Mouse (Mus musculus) mature B cell (primary cell): ENCODE measurements around the gene Rpl14.
"Not testable (repeated sequence)": the region's sequence is repeated elsewhere in the genome, so short reads cannot be mapped to it uniquely, and the experiment has no call there.

Experiments used
- in situ Hi-C: fragments of 300-500 bp; cut with MboI; formaldehyde crosslinking; loops from 2 replicates; pipeline ENCODE4 v1.14.3; 2019

Rpl14 gene

GRCm38 (mm10) chr9:120570741-120571592 lies at the start of gene Rpl14:
Rpl14 (plus strand) TSS chr9:120571444.
- in situ Hi-C loops: no loop called here

- in situ Hi-C loops: no loop called here
Observed at GRCm38 (mm10) chr9:120527270-120527669, 44.0 kb upstream of the Rpl14 start.

GRCm38 (mm10) chr9:120527919-120528318 lies 43.3 kb upstream of the Rpl14 start:
- in situ Hi-C loops: no loop called here

- in situ Hi-C loops: no loop called here
Observed at GRCm38 (mm10) chr9:120528815-120529510, 42.3 kb upstream of the Rpl14 start.

- in situ Hi-C loops: no loop called here
Observed at GRCm38 (mm10) chr9:120530471-120530870, 40.8 kb upstream of the Rpl14 start.

GRCm38 (mm10) chr9:120532062-120532461 lies 39.2 kb upstream of the Rpl14 start:
- in situ Hi-C loops: no loop called here

GRCm38 (mm10) chr9:120532691-120533090 lies 38.6 kb upstream of the Rpl14 start:
- in situ Hi-C loops: no loop called here

GRCm38 (mm10) chr9:120533446-120533950 lies 37.7 kb upstream of the Rpl14 start:
- in situ Hi-C loops: not testable (repeated sequence)

GRCm38 (mm10) chr9:120539662-120540251 lies 31.5 kb upstream of the Rpl14 start, which contains the start of gene Entpd3:
Entpd3 (plus strand) TSS chr9:120539818.
- in situ Hi-C loops: no loop called here

- in situ Hi-C loops: no loop called here
Observed at GRCm38 (mm10) chr9:120541411-120541810, 29.8 kb upstream of the Rpl14 start.

GRCm38 (mm10) chr9:120542241-120542640 lies 29.0 kb upstream of the Rpl14 start:
- in situ Hi-C loops: no loop called here

- in situ Hi-C loops: no loop called here
Observed at GRCm38 (mm10) chr9:120545994-120546393, 25.2 kb upstream of the Rpl14 start.

GRCm38 (mm10) chr9:120546482-120546881 lies 24.8 kb upstream of the Rpl14 start:
- in situ Hi-C loops: no loop called here

- in situ Hi-C loops: no loop called here
Observed at GRCm38 (mm10) chr9:120547026-120547668, 24.1 kb upstream of the Rpl14 start.

GRCm38 (mm10) chr9:120550778-120551177 lies 20.5 kb upstream of the Rpl14 start:
- in situ Hi-C loops: no loop called here

GRCm38 (mm10) chr9:120563590-120563989 lies 7.7 kb upstream of the Rpl14 start:
- in situ Hi-C loops: no loop called here

- in situ Hi-C loops: no loop called here
Observed at GRCm38 (mm10) chr9:120564247-120564646, 7.0 kb upstream of the Rpl14 start.

- in situ Hi-C loops: no loop called here
Observed at GRCm38 (mm10) chr9:120566384-120566783, 4.9 kb upstream of the Rpl14 start.

GRCm38 (mm10) chr9:120568917-120569316 lies 2.3 kb upstream of the Rpl14 start:
- in situ Hi-C loops: no loop called here

- in situ Hi-C loops: no loop called here
Observed at GRCm38 (mm10) chr9:120569721-120570333, 1.4 kb upstream of the Rpl14 start.

- in situ Hi-C loops: no loop called here
Observed at GRCm38 (mm10) chr9:120570334-120570725, 914 bp upstream of the Rpl14 start.
